Mouse (Mus musculus) left cerebral cortex, adult 18-20 months (tissue): Measurements from ENCODE around the gene Cox19. TPM values are rescaled to one million over a fixed set of nuclear protein-coding genes. Genes with fewer than 3 reads are reported as not detected.

Experiments used
- DNase-seq, 2 experiments: peaks; one replicate each; pipeline ENCODE4 v3.0.0; 2021 to 2022; ENCODE audit warnings: low spot score in 2 of 2, mixed read lengths in 1 of 2
- microRNA-seq, 2 experiments: library from miRNA; unstranded; fragments of <30 nt; microRNA quantifications; one replicate each; pipeline ENCODE4 v1.2.0; 2021
- total RNA-seq, 2 experiments: library from RNA; stranded (reverse); gene quantifications; 2 replicates each; pipeline ENCODE4 v1.2.3; 2021

Gene Cox19
- total RNA-seq, 2 experiments from 2014 or later: 66.8 to 67.7 TPM

- no peak for DNase-seq
Measured at GRCm38 (mm10) chr5:139303646-139304061, 47.6 kb downstream of the Cox19 start.

GRCm38 (mm10) chr5:139302101-139302500 is 49.1 kb downstream of the Cox19 start:
- DNase-seq: no peak

GRCm38 (mm10) chr5:139297745-139298144 is 53.5 kb downstream of the Cox19 start:
- no peak for DNase-seq

- DNase-seq: no peak
Measured at GRCm38 (mm10) chr5:139297092-139297491, 54.1 kb downstream of the Cox19 start.

- no peak for DNase-seq
Measured at GRCm38 (mm10) chr5:139294089-139294488, 57.1 kb downstream of the Cox19 start.

- DNase-seq: no peak
Measured at GRCm38 (mm10) chr5:139291811-139292560, 59.2 kb downstream of the Cox19 start.

- DNase-seq: no peak
Measured at GRCm38 (mm10) chr5:139290467-139291259, 60.6 kb downstream of the Cox19 start.

- DNase-seq: no peak
Measured at GRCm38 (mm10) chr5:139288591-139288990, 62.6 kb downstream of the Cox19 start.

- DNase-seq: no peak
Measured at GRCm38 (mm10) chr5:139287787-139288186, 63.4 kb downstream of the Cox19 start.

- DNase-seq: no peak
Measured at GRCm38 (mm10) chr5:139287099-139287498, 64.1 kb downstream of the Cox19 start.

Small RNAs within 50 kb of the gene (microRNA-seq; reads per million reads assigned to microRNA genes)
- 266 to 366 reads per million in 2 experiments for gene Mir339

Other genes starting within 250 kb of the Cox19 start
- gene Prkar1b, start 201.4 kb downstream of the Cox19 start, total RNA-seq: 100 to 1,000 TPM; 762 to 804 TPM
- gene Dnaaf5, start 201.2 kb downstream of the Cox19 start, total RNA-seq: 1 to 10 TPM; 7.1 to 9.0 TPM
- 100 to 1,000 TPM; 109 to 132 TPM for gene Sun1, start 150.8 kb downstream of the Cox19 start, total RNA-seq
- gene Get4, start 99.1 kb downstream of the Cox19 start, total RNA-seq: 10 to 100 TPM; 50.0 to 52.4 TPM
- gene Adap1, start 25.8 kb downstream of the Cox19 start, total RNA-seq: 100 to 1,000 TPM; 229 to 237 TPM
- not detected for gene Cyp2w1, start 1.2 kb upstream of the Cox19 start, total RNA-seq
- gene Gpr146, start 26.3 kb upstream of the Cox19 start, total RNA-seq: 10 to 100 TPM; 10.6 to 13.0 TPM
- under 1 TPM in 1 of 2 experiments, not detected in 1; 0.33 TPM for gene C130050O18Rik, start 53.9 kb upstream of the Cox19 start, total RNA-seq
- gene Gper1, start 71.7 kb upstream of the Cox19 start, total RNA-seq: 1 to 10 TPM; 2.8 to 3.0 TPM
- gene 3110082I17Rik, start 109.1 kb upstream of the Cox19 start, total RNA-seq: 10 to 100 TPM; 14.1 to 14.6 TPM
- gene Zfand2a, start 133.1 kb upstream of the Cox19 start, total RNA-seq: 10 to 100 TPM; 54.6 to 57.6 TPM
- under 1 TPM; 0.23 to 0.30 TPM for gene Uncx, start 192.1 kb upstream of the Cox19 start, total RNA-seq